Mouse (Mus musculus) midbrain, embryonic 13.5 days (tissue): ENCODE measurements around the gene Tmem108. TPM values are rescaled to one million over a fixed set of nuclear protein-coding genes. Genes with fewer than 3 reads are reported as not detected.

Experiments used
- ATAC-seq: fragments of 200-750 bp; cut with Nextera tagmentation; 2 replicates; pipeline ENCODE4 v1.8.0; 2017; ENCODE audit warnings: mild to moderate bottlenecking, moderate TSS enrichment, moderate library complexity
- H3K27ac ChIP-seq: fragments of 300-500 bp; sonication (generic); 2 replicates; pipeline ENCODE4 v1.5.1; 2015; ENCODE audit warnings: inconsistent platforms, mild to moderate bottlenecking, moderate library complexity
- H3K27me3 ChIP-seq: fragments of 300-500 bp; sonication (generic); 2 replicates; pipeline ENCODE4 v1.6.1; 2015; ENCODE audit warnings: mild to moderate bottlenecking, inconsistent platforms
- H3K36me3 ChIP-seq: fragments of 300-500 bp; sonication (generic); 2 replicates; pipeline ENCODE4 v1.6.1; 2015; ENCODE audit warnings: mild to moderate bottlenecking, inconsistent platforms
- H3K4me1 ChIP-seq: fragments of 300-500 bp; sonication (generic); replicated peaks from 2 replicates; pipeline ENCODE4 v1.6.1; 2015; ENCODE audit warnings: inconsistent platforms
- H3K4me2 ChIP-seq: fragments of 300-500 bp; sonication (generic); replicated peaks from 2 replicates; pipeline ENCODE4 v1.6.1; 2015; ENCODE audit warnings: moderate library complexity, mild to moderate bottlenecking, inconsistent platforms
- H3K4me3 ChIP-seq: fragments of 300-500 bp; sonication (generic); replicated peaks from 2 replicates; pipeline ENCODE4 v1.5.1; 2015; ENCODE audit warnings: mild to moderate bottlenecking, inconsistent platforms
- H3K9ac ChIP-seq: fragments of 300-500 bp; sonication (generic); replicated peaks from 2 replicates; pipeline ENCODE4 v1.6.1; 2015; ENCODE audit warnings: mild to moderate bottlenecking, inconsistent platforms
- H3K9me3 ChIP-seq: fragments of 300-500 bp; sonication (generic); 2 replicates; pipeline ENCODE4 v1.6.1; 2016; ENCODE audit warnings: mild to moderate bottlenecking, inconsistent platforms
- WGBS: fragments of 180-500 bp; shearing (Covaris S2); methylation state at CpG from one replicate; pipeline ENCODE4 v1.1.7; 2015; 5-methylcytosine and 5-hydroxymethylcytosine counted together
- polyA plus RNA-seq: library from polyadenylated mRNA; unstranded; fragments of >200 nt; fragmentation: Nextera tagmentation; extraction: Ambion mirVana; gene quantifications from 2 replicates; pipeline ENCODE4 v1.2.1, GENCODE M21; 2015

Tmem108 gene
- polyA plus RNA-seq, 1 experiment from 2014 or later: 23.4 TPM

GRCm38 (mm10) chr9:103623560-103624316, 137.9 kb downstream of the Tmem108 start:
- Histone ChIP-seq H3K4me3 (no peak overlapping the region), H3K27ac (no peak overlapping the region), H3K4me1 (peaks cover 9% of the 10 kb centered on the region), H3K27me3 (no peaks in the 10 kb centered on the region; the same call in 1 of the 2 replicates), H3K4me2 (no peak overlapping the region), H3K36me3 (no peaks in the 10 kb centered on the region), H3K9me3 (no peaks in the 10 kb centered on the region), H3K9ac (no peak overlapping the region)
- no peak for ATAC-seq
- 71% methylated on average over 19 of the region's 19 CpGs for WGBS

GRCm38 (mm10) chr9:103622988-103623387, 138.6 kb downstream of the Tmem108 start:
- no peak overlapping the region for H3K4me2 ChIP-seq
- H3K36me3 ChIP-seq: no peaks in the 10 kb centered on the region
- WGBS: 88% methylated on average over 5 of the region's 5 CpGs
- no peaks in the 10 kb centered on the region; the same call in 1 of the 2 replicates for H3K27me3 ChIP-seq
- H3K9ac ChIP-seq: no peak overlapping the region
- no peak for ATAC-seq
- H3K27ac ChIP-seq: no peak overlapping the region
- H3K9me3 ChIP-seq: no peaks in the 10 kb centered on the region
- peaks cover 4% of the 10 kb centered on the region; the same call in 1 of the 2 replicates for H3K4me1 ChIP-seq
- no peak overlapping the region for H3K4me3 ChIP-seq

- no peaks in the 10 kb centered on the region for H3K36me3 ChIP-seq
- no peak overlapping the region for H3K9ac ChIP-seq
- H3K4me1 ChIP-seq: peaks cover 4% of the 10 kb centered on the region; the same call in 1 of the 2 replicates
- H3K4me2 ChIP-seq: no peak overlapping the region
- H3K27me3 ChIP-seq: no peaks in the 10 kb centered on the region; the same call in 1 of the 2 replicates
- ATAC-seq: no peak
- H3K9me3 ChIP-seq: no peaks in the 10 kb centered on the region
- H3K4me3 ChIP-seq: no peak overlapping the region
- whole genome bisulfite sequencing: 95% methylated on average over 2 of the region's 2 CpGs
- no peak overlapping the region for H3K27ac ChIP-seq
Measured at GRCm38 (mm10) chr9:103621870-103622269, 139.8 kb downstream of the Tmem108 start.

- Histone ChIP-seq H3K9me3 (peaks cover 5% of the 10 kb centered on the region; the same call in 1 of the 2 replicates), H3K36me3 (0 out of 2 replicates have a peak, but pooled peaks cover 2% of the 10 kb centered on the region), H3K27ac (no peak overlapping the region), H3K4me1 (peaks cover 4% of the 10 kb centered on the region; the same call in 1 of the 2 replicates), H3K4me2 (no peak overlapping the region), H3K4me3 (no peak overlapping the region), H3K9ac (no peak overlapping the region), H3K27me3 (no peaks in the 10 kb centered on the region)
- 93% methylated on average over 8 of the region's 8 CpGs for WGBS
- no peak for ATAC-seq
Measured at GRCm38 (mm10) chr9:103620517-103621212, 141.0 kb downstream of the Tmem108 start.

GRCm38 (mm10) chr9:103614260-103614659, 147.4 kb downstream of the Tmem108 start:
- H3K9ac ChIP-seq: no peak overlapping the region
- H3K4me3 ChIP-seq: no peak overlapping the region
- no peak overlapping the region for H3K27ac ChIP-seq
- 85% methylated on average over 4 of the region's 4 CpGs for WGBS
- no peaks in the 10 kb centered on the region for H3K4me1 ChIP-seq
- ATAC-seq: no peak
- H3K27me3 ChIP-seq: no peaks in the 10 kb centered on the region
- 0 out of 2 replicates have a peak, but pooled peaks cover 2% of the 10 kb centered on the region for H3K36me3 ChIP-seq
- no peak overlapping the region for H3K4me2 ChIP-seq
- H3K9me3 ChIP-seq: peaks cover 12% of the 10 kb centered on the region; the same call in 1 of the 2 replicates

- no peak overlapping the region for H3K4me3 ChIP-seq
- H3K27me3 ChIP-seq: no peaks in the 10 kb centered on the region
- H3K4me1 ChIP-seq: peaks cover 6% of the 10 kb centered on the region
- no peak overlapping the region for H3K27ac ChIP-seq
- WGBS: 69% methylated on average over 13 of the region's 13 CpGs
- H3K4me2 ChIP-seq: no peak overlapping the region
- H3K36me3 ChIP-seq: no peaks in the 10 kb centered on the region
- H3K9ac ChIP-seq: no peak overlapping the region
- peaks cover 7% of the 10 kb centered on the region; the same call in 1 of the 2 replicates for H3K9me3 ChIP-seq
- ATAC-seq: no peak
Measured at GRCm38 (mm10) chr9:103608161-103609058, 153.2 kb downstream of the Tmem108 start.

- H3K4me2 ChIP-seq: no peak overlapping the region
- no peaks in the 10 kb centered on the region for H3K27me3 ChIP-seq
- no peak overlapping the region for H3K4me3 ChIP-seq
- no peak for ATAC-seq
- H3K9ac ChIP-seq: no peak overlapping the region
- H3K4me1 ChIP-seq: peaks cover 6% of the 10 kb centered on the region
- H3K36me3 ChIP-seq: no peaks in the 10 kb centered on the region
- no peak overlapping the region for H3K27ac ChIP-seq
- 83% methylated on average over 1 of the region's 1 CpGs for whole genome bisulfite sequencing
- H3K9me3 ChIP-seq: 0 out of 2 replicates have a peak, but pooled peaks cover under 1% of the 10 kb centered on the region
Measured at GRCm38 (mm10) chr9:103606056-103606455, 155.6 kb downstream of the Tmem108 start.

GRCm38 (mm10) chr9:103603792-103604191, 157.8 kb downstream of the Tmem108 start:
- H3K4me3 ChIP-seq: no peak overlapping the region
- no peaks in the 10 kb centered on the region for H3K36me3 ChIP-seq
- no peak for ATAC-seq
- H3K9me3 ChIP-seq: no peaks in the 10 kb centered on the region
- 83% methylated on average over 6 of the region's 6 CpGs for WGBS
- peaks cover 6% of the 10 kb centered on the region for H3K4me1 ChIP-seq
- no peaks in the 10 kb centered on the region for H3K27me3 ChIP-seq
- H3K9ac ChIP-seq: no peak overlapping the region
- no peak overlapping the region for H3K4me2 ChIP-seq
- H3K27ac ChIP-seq: no peak overlapping the region

- H3K9ac ChIP-seq: no peak overlapping the region
- no peaks in the 10 kb centered on the region for H3K36me3 ChIP-seq
- no peak overlapping the region for H3K4me2 ChIP-seq
- H3K9me3 ChIP-seq: no peaks in the 10 kb centered on the region
- 90% methylated on average over 4 of the region's 4 CpGs for WGBS
- ATAC-seq: no peak
- no peak overlapping the region for H3K27ac ChIP-seq
- no peak overlapping the region for H3K4me3 ChIP-seq
- no peaks in the 10 kb centered on the region for H3K4me1 ChIP-seq
- H3K27me3 ChIP-seq: no peaks in the 10 kb centered on the region
Measured at GRCm38 (mm10) chr9:103601878-103602277, 159.8 kb downstream of the Tmem108 start.

- H3K9me3 ChIP-seq: no peaks in the 10 kb centered on the region
- H3K36me3 ChIP-seq: no peaks in the 10 kb centered on the region
- no peak overlapping the region for H3K27ac ChIP-seq
- no peak overlapping the region for H3K9ac ChIP-seq
- H3K4me1 ChIP-seq: peaks cover 2% of the 10 kb centered on the region
- no peak overlapping the region for H3K4me3 ChIP-seq
- 62% methylated on average over 3 of the region's 3 CpGs for WGBS
- ATAC-seq: no peak
- H3K27me3 ChIP-seq: no peaks in the 10 kb centered on the region
- H3K4me2 ChIP-seq: no peak overlapping the region
Measured at GRCm38 (mm10) chr9:103600834-103601233, 160.8 kb downstream of the Tmem108 start.

GRCm38 (mm10) chr9:103599908-103600307, 161.7 kb downstream of the Tmem108 start:
- Histone ChIP-seq H3K4me2 (no peak overlapping the region), H3K4me1 (peaks cover 10% of the 10 kb centered on the region), H3K9me3 (no peaks in the 10 kb centered on the region), H3K36me3 (no peaks in the 10 kb centered on the region), H3K9ac (no peak overlapping the region), H3K27me3 (no peaks in the 10 kb centered on the region), H3K4me3 (no peak overlapping the region), H3K27ac (no peak overlapping the region)
- WGBS: 90% methylated on average over 3 of the region's 3 CpGs
- ATAC-seq: no peak
